Mouse (Mus musculus) cerebellum, postnatal 10 days (tissue): ENCODE measurements around the gene Prph2.

Experiments used
- DNase-seq, 2 experiments: peaks; one replicate each; pipeline ENCODE4 v3.0.0; 2021; ENCODE audit warnings: mixed read lengths in 2 of 2

Gene Prph2

DNA sequence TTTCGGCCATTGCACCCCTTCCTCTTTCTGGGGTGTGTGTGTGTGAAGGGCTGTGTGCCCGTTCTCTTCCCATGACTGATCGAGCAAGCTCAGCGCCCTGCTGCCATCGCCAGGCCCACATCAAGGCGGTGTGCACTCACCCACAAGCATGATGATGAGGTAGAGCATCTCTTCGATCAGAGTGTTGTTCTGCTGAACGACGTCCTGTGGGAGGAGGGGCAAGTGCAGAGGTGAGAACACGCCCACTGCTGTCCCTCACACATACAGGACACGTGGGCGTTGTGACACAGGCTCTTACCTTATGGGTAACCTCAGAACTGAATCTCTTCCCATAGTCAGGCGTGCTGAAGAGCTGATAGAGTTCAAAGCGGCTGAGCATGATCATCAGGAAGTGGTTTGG, 56.6 kb downstream of the Prph2 start:
- no peak for DNase-seq

DNA sequence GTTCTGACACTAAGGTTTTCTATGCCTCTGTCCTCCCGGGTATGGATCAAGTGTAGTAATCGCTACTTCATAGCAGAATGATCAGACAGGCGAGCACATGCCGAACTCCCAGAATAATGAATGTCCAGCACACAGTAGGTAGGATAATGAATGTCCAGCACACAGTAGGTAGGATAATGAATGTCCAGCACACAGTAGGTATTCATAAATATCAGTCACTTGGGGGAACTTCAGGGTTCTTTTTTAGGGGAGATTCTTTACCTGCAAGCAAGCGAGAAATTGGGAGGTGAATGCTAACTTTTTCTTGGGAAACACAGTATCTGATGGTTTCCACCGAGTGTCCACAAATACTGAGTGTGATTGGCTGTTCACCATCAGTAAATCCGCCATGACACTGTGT, 62.3 kb downstream of the Prph2 start:
- no peak for DNase-seq
